Mouse (Mus musculus) hindbrain, embryonic 14.5 days (tissue): ENCODE results near the gene Gm12258. TPM values are rescaled to one million over a fixed set of nuclear protein-coding genes. Genes with fewer than 3 reads are reported as not detected.
A peak's percentile ranks its signal among the peaks of the same experiment; 100 is the strongest.
"Not testable (repeated sequence)": the region's sequence is repeated elsewhere in the genome, so short reads cannot be mapped to it uniquely, and the experiment has no call there.

Experiments used
- ATAC-seq: fragments of 200-750 bp; cut with Nextera tagmentation; 2 replicates; pipeline ENCODE4 v1.8.0; 2017; ENCODE audit warnings: moderate number of reproducible peaks, mild to moderate bottlenecking, moderate TSS enrichment, moderate library complexity; ENCODE audit not compliant: low FRiP score
- DNase-seq: peaks from one replicate; pipeline ENCODE4 v3.0.0-alpha.2; 2015; ENCODE audit warnings: low spot score
- H3K27ac ChIP-seq: fragments of 300-500 bp; sonication (generic); 2 replicates; pipeline ENCODE4 v1.5.1; 2014; ENCODE audit warnings: mild to moderate bottlenecking, moderate library complexity
- H3K27me3 ChIP-seq: fragments of 300-500 bp; sonication (generic); 2 replicates; pipeline ENCODE4 v1.6.1; 2014; ENCODE audit warnings: mild to moderate bottlenecking, low read length, mixed read lengths; ENCODE audit not compliant: control insufficient read depth, insufficient read depth
- H3K36me3 ChIP-seq: fragments of 300-500 bp; sonication (generic); replicated peaks from 2 replicates; pipeline ENCODE4 v1.6.1; 2014; ENCODE audit not compliant: control insufficient read depth, insufficient read depth
- H3K4me1 ChIP-seq: fragments of 300-500 bp; sonication (generic); replicated peaks from 2 replicates; pipeline ENCODE4 v1.6.1; 2014; ENCODE audit warnings: antibody characterized with exemption, low read length, mixed read lengths; ENCODE audit not compliant: control insufficient read depth, insufficient read depth
- H3K4me2 ChIP-seq: fragments of 300-500 bp; sonication (generic); replicated peaks from 2 replicates; pipeline ENCODE4 v1.6.1; 2014; ENCODE audit warnings: mild to moderate bottlenecking, moderate library complexity
- H3K4me3 ChIP-seq: fragments of 300-500 bp; sonication (generic); replicated peaks from 2 replicates; pipeline ENCODE4 v1.5.1; 2014; ENCODE audit warnings: mild to moderate bottlenecking, low read length
- H3K9ac ChIP-seq: fragments of 300-500 bp; sonication (generic); 2 replicates; pipeline ENCODE4 v1.6.1; 2014
- H3K9me3 ChIP-seq: fragments of 300-500 bp; sonication (generic); 2 replicates; pipeline ENCODE4 v1.6.1; 2016; ENCODE audit warnings: low read length; ENCODE audit not compliant: control insufficient read depth
- WGBS: fragments of 180-500 bp; shearing (Covaris S2); extraction: QIAGEN DNeasy Blood & Tissue Kit; methylation state at CpG from one replicate; pipeline ENCODE4 v1.1.7; 2014; 5-methylcytosine and 5-hydroxymethylcytosine counted together
- polyA plus RNA-seq: library from polyadenylated mRNA; unstranded; fragments of >200 nt; fragmentation: Nextera tagmentation; extraction: Ambion mirVana; gene quantifications from 2 replicates; pipeline ENCODE4 v1.2.1, GENCODE M21; 2014

Gm12258 gene
- polyA plus RNA-seq, 1 experiment from 2014 or later = 24.2 TPM

DNA sequence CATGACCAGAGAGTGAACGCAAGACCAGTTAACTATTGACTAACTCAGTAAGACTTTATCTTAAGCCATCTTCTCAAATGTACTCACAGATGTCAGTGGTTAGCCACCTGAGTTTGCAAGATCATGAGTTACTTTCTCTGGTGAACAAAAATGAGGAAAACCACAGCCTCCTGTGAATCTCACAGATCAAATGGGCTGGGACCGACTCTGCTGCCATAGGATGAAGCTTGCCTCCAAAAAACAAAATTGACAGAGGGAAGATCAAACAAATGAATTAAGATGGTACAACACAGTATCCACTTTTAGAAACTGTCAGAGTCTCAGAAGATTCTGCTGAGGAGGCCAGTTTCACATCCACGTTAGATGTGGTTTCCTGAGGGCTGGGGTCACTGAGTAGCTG is 17.2 kb upstream of the Gm12258 start:
- H3K27me3 ChIP-seq = no peaks in the 10 kb centered on the region
- no peaks in the 10 kb centered on the region for H3K36me3 ChIP-seq

GRCm38 (mm10) chr11:58832541-58832940 is 14.4 kb upstream of the Gm12258 start:
- H3K9me3 ChIP-seq, H3K36me3 ChIP-seq, H3K9ac ChIP-seq, DNase-seq, H3K27ac ChIP-seq, H3K4me2 ChIP-seq, H3K4me3 ChIP-seq, H3K4me1 ChIP-seq, H3K27me3 ChIP-seq, ATAC-seq: not testable (repeated sequence)
- WGBS = 92% methylated on average over 3 of the region's 3 CpGs

More for the DNA sequence above, 17.2 kb upstream of the Gm12258 start:
- no peak overlapping the region for H3K4me2 ChIP-seq
- no peak overlapping the region for H3K9ac ChIP-seq
- DNase-seq (no peak), ATAC-seq (no peak)
- H3K4me3 ChIP-seq = no peak overlapping the region
- 88% methylated on average over 3 of the region's 3 CpGs for WGBS
- H3K4me1 ChIP-seq = no peaks in the 10 kb centered on the region
- no peak overlapping the region for H3K27ac ChIP-seq
- H3K9me3 ChIP-seq = no peaks in the 10 kb centered on the region

DNA sequence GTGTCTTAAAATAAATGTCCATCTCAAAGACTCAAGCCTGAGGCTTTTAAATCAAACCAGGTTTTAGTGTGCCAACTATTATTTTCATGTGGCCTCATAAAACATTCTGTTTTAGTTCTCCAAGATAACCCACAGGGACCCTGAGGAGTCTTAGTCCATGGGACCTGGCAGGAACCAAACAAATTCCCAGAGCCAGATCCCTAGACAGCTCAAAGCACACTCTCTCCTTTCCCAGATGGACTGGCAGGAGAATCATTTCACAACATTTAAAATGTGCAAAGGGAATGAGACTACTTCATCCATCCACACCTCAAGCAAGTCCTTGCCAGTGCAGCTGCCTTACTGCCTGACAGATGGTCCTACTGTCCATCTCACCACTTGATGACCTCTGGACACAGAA is 8.0 kb upstream of the Gm12258 start, which contains the start of gene Olfr311:
Gene Olfr311 (plus strand): TSS at position 301 of the 400 bp plus-strand sequence.
- DNase-seq, H3K4me2 ChIP-seq, ATAC-seq, H3K9ac ChIP-seq, H3K27ac ChIP-seq, H3K4me1 ChIP-seq, H3K27me3 ChIP-seq, H3K36me3 ChIP-seq, H3K9me3 ChIP-seq, H3K4me3 ChIP-seq: not testable (repeated sequence)

DNA sequence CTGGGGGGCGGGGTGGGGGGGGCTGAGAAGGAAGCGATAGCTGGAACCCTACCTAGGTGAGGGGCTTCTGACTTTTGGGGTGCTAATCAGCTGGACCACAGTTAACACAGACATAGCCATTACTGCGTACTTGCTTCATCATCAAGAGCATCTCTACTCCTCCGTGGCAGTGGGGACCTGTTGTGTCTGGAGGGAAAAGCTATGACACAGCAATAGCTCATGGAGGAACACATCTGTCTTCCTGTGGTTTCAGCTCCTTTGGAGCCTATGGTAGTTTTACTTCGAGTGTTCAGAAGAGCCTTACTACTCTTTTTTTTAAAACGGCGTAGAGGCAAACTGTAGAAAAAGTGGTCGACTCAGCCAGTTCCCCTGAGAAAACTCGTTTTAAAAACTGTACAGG is 678 bp downstream of the Gm12258 start:
- H3K4me2 ChIP-seq = peak overlapping the region; percentile 82
- H3K36me3 ChIP-seq = peaks cover 33% of the 10 kb centered on the region
- DNase-seq (no peak), ATAC-seq (0 out of 2 replicates have a peak, but pooled peaks have one; percentile 5)
- peak overlapping the region; percentile 88 for H3K9ac ChIP-seq
- no peaks in the 10 kb centered on the region for H3K9me3 ChIP-seq
- peaks cover 13% of the 10 kb centered on the region for H3K4me1 ChIP-seq
- H3K27me3 ChIP-seq = no peaks in the 10 kb centered on the region
- 49% methylated on average over 9 of the region's 9 CpGs for WGBS
- H3K4me3 ChIP-seq = peak overlapping the region; percentile 78
- peak overlapping the region; percentile 91; the same call in 1 of the 2 replicates for H3K27ac ChIP-seq

- no peak for DNase-seq
- no peak for ATAC-seq
- Histone ChIP-seq H3K4me2 (no peak overlapping the region), H3K27ac (no peak overlapping the region), H3K27me3 (no peaks in the 10 kb centered on the region), H3K9ac (no peak overlapping the region), H3K4me1 (peaks cover 13% of the 10 kb centered on the region), H3K36me3 (peaks cover 54% of the 10 kb centered on the region), H3K4me3 (no peak overlapping the region), H3K9me3 (no peaks in the 10 kb centered on the region)
- WGBS = 67% methylated on average over 2 of the region's 2 CpGs
Measured at GRCm38 (mm10) chr11:58849731-58850130, 2.8 kb downstream of the Gm12258 start.

DNA sequence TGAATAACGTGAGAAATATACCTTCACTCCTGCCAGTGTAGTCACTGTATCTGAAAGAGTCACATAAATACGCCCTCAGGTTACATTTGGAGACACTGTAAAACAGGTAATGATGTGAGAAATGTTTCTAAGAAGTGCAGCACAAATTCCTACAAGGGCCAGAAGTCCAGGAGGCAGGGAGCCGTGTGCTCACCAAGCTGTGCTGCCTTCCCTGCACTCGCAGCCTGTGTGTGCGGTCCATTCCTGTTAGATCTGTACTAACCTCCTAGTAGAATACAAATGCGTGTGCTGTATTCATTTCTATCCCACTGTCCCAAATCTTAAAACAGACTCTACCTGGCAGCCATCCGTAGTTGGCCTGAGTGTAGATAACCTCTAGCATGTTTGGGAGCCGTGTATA is 13.8 kb downstream of the Gm12258 start:
- no peak overlapping the region for H3K27ac ChIP-seq
- H3K4me3 ChIP-seq = no peak overlapping the region
- ATAC-seq (no peak), DNase-seq (no peak)
- no peaks in the 10 kb centered on the region for H3K4me1 ChIP-seq
- H3K36me3 ChIP-seq = peaks cover 53% of the 10 kb centered on the region
- 96% methylated on average over 8 of the region's 8 CpGs for WGBS
- H3K4me2 ChIP-seq = no peak overlapping the region
- no peak overlapping the region for H3K9ac ChIP-seq
- peaks cover 23% of the 10 kb centered on the region for H3K9me3 ChIP-seq
- H3K27me3 ChIP-seq = no peaks in the 10 kb centered on the region

DNA sequence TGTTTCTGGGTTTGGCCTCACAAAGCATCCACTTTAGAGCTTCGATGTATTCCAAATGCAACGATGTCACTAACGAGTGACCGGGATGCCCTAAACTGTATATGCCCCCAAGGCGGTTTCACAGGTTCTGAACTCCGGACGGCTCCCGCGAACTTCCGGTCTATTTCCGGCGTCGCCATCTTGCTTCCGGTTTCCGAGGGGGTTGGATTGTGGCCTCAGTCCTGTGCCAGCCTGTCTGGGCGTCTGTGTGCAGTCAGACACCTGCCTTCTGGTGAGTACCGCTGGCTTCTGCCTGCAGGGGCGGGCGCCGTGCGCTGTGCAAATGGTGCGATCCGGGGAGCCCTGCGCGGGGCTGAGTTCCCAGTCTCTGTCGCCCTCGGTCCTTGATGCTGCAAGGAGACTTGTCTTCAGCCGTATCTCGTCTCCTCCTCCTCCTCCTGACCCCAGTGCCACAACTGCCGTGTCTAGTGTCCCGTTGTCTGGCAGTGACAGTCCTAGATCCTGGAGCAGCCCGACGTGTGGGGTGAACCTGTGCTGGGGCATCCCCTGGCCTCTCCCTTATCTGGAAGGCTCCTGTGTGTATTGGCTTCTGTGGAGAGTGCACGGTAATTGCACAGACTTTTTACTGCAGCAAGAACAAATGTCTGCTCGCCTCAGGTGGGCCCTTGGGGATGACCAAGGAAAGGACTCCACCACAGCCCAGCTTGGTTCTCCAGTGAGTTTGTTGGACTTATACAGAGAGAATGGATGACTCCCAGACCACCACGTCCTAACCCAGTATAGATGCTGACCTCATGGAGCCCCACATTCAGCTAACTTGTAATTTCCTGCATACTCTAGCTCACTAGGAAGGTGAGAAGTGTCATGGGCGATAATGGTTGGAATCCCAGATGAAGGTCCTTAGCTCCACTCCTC is 20.3 kb downstream of the Gm12258 start, which contains the start of gene 2810021J22Rik:
Gene 2810021J22Rik (plus strand): TSS at position 178 of the 915 bp plus-strand sequence.
- 4% methylated on average over 37 of the region's 37 CpGs for WGBS
- peak within 1 kb of the TSS; percentile 84 for H3K27ac ChIP-seq
- H3K9ac ChIP-seq = peak within 1 kb of the TSS; percentile 78
- peaks cover 12% of the 10 kb centered on the region; the same call in 1 of the 2 replicates for H3K36me3 ChIP-seq
- peak within 1 kb of the TSS; percentile 53 for H3K4me2 ChIP-seq
- peaks cover 8% of the 10 kb centered on the region; the same call in 1 of the 2 replicates for H3K4me1 ChIP-seq
- DNase-seq (peak; percentile 84), ATAC-seq (peak; percentile 89)
- H3K27me3 ChIP-seq = no peaks in the 10 kb centered on the region
- H3K9me3 ChIP-seq = no peaks in the 10 kb centered on the region
- H3K4me3 ChIP-seq = peak within 1 kb of the TSS; percentile 62

GRCm38 (mm10) chr11:58867954-58868330 is 21.0 kb downstream of the Gm12258 start:
- peak overlapping the region; percentile 53 for H3K4me2 ChIP-seq
- no peak overlapping the region for H3K27ac ChIP-seq
- DNase-seq = no peak
- peaks cover 8% of the 10 kb centered on the region; the same call in 1 of the 2 replicates for H3K4me1 ChIP-seq
- no peaks in the 10 kb centered on the region for H3K27me3 ChIP-seq
- peaks cover 13% of the 10 kb centered on the region; the same call in 1 of the 2 replicates for H3K36me3 ChIP-seq
- H3K9me3 ChIP-seq = no peaks in the 10 kb centered on the region
- ATAC-seq = no peak
- H3K9ac ChIP-seq = peak overlapping the region; percentile 78; the same call in 1 of the 2 replicates
- peak overlapping the region; percentile 62 for H3K4me3 ChIP-seq
- WGBS = 81% methylated on average over 6 of the region's 6 CpGs

DNA sequence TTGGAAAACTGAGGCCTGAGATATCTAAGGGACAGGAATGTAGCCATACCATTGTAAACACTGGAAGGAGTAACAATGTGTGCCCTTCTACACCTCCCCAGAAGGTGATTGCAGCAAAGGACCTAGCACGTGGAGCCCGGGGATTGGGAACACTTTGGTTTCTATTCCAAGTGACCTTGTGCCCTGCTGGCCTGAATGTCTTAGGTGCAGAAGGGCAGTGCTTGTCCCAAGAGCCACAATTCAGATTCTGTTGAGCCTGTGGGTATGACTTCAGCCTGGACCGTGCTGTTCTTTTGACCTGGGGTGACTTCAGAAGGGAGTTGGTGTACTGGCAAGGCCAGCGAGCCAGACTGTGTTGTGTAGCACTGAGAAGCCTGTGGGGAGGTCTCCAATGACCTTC is 24.0 kb downstream of the Gm12258 start:
- ATAC-seq (no peak), DNase-seq (no peak)
- no peaks in the 10 kb centered on the region for H3K27me3 ChIP-seq
- H3K4me3 ChIP-seq = no peak overlapping the region
- H3K4me2 ChIP-seq = no peak overlapping the region
- H3K9ac ChIP-seq = no peak overlapping the region
- H3K36me3 ChIP-seq = peaks cover 19% of the 10 kb centered on the region
- 92% methylated on average over 4 of the region's 4 CpGs for whole genome bisulfite sequencing
- H3K9me3 ChIP-seq = no peaks in the 10 kb centered on the region
- peaks cover 8% of the 10 kb centered on the region; the same call in 1 of the 2 replicates for H3K4me1 ChIP-seq
- no peak overlapping the region for H3K27ac ChIP-seq
